Mouse (Mus musculus): ENCODE measurements around the gene Slc35f6.

Gene Slc35f6

DNA sequence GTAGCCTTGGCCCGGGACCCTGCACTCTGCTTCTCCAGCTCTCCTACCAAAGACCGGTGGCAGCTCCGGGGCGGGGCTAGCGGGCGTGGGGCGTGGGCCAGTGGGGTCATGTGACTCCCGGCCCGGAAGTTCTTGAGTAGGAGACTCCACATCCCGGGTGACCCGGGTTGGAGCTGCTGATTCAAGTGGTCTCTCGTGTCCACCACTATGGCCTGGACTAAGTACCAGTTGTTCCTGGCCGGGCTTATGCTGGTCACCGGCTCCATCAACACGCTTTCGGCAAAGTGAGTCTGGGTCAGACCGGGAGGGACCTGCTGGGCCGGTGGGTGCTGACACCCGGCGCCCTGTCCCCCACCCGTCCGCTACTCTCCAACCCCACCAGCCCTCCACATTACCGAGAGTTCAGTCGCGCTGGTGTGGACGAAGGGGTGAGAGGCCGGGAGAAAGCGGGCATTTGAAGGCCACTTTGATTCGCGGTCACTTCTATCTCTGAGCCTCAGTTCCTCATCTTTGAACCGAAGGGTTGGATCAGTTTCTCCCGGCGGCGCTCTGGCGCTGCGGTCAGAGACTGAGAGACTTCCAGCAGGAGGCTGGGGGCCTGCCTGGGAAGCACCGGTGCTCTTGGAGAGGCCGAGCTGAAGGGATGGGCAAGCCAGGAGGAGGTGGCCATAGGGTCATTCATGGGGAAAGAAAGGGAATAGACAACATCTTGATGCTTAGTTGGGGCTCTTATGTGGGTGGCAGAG is at the start of gene Slc35f6:
Slc35f6 (plus strand) TSS at position 119 of the 746 bp plus-strand sequence.
- peak; percentile 48 for DNase-seq (ENCODE audit: low read depth, low spot score)

DNA sequence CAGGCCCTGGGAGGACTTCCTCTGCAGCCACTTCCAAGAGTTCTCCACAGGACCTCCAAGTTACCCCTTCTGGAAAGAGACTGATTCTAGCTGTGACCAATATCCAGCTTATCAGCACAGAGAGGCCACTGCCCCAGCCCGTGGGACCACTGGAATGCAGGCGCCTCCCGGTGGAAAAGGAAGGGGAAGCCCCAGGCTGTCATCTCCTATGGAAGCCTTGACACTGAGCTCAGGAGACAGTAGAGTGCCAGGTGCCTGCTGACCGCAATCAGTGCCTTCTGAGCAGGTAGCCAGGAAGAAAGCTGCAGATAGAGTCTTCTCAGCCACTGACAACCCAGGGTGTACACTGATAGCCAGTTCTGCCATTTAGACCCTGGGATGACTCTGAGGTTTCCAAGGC is 46.3 kb upstream of the Slc35f6 start:
- no peak for DNase-seq (ENCODE audit: low read depth, low spot score)

DNA sequence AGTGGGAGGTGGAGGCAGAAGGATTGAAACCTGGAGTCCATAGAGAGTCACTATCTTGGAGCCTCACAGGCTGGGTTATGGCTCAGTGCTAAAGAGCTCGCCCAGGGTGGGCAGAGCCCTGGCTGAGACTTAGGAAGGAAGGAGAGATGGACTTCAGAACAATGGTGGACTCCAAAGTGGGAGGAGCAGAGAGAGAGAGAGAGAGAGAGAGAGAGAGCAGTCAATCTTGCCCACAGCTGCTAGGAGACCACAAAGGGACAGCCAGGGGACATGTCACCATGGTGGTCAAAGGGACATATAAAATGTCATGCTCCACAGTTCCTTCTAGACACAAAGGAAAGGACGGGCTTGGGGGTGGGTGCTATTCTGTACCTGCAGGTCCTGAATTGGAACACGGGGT is 44.5 kb upstream of the Slc35f6 start:
- DNase-seq (ENCODE audit: low read depth, low spot score): no peak

- DNase-seq (ENCODE audit: low read depth, low spot score): no peak
Observed at GRCm38 (mm10) chr5:30603926-30604325, 43.8 kb upstream of the Slc35f6 start.

DNA sequence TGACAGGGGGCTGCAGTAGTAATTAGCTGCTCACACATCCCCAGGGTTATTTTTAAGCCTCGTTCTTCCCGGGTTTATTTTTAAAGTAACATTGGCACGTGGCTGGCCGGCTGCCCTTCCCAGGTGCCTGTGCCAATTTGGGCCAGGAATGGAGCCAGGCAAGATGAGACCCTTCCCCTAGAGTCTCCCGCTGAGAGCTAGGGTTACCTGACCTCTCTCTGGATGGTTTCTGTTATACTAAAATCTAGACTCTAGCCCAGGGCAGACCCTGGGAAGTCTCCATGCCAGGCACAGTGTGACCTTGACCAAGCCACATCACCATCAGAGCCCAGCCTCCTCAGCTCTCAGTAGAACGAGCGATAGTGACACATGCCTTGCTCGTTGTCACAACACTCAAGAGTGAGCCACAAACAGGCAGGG is 43.0 kb upstream of the Slc35f6 start:
- DNase-seq (ENCODE audit: low read depth, low spot score): no peak

GRCm38 (mm10) chr5:30605649-30606048 is 42.1 kb upstream of the Slc35f6 start:
- no peak for DNase-seq (ENCODE audit: low read depth, low spot score)

- no peak for DNase-seq (ENCODE audit: low read depth, low spot score)
Observed at GRCm38 (mm10) chr5:30606424-30607073, 41.2 kb upstream of the Slc35f6 start.

DNA sequence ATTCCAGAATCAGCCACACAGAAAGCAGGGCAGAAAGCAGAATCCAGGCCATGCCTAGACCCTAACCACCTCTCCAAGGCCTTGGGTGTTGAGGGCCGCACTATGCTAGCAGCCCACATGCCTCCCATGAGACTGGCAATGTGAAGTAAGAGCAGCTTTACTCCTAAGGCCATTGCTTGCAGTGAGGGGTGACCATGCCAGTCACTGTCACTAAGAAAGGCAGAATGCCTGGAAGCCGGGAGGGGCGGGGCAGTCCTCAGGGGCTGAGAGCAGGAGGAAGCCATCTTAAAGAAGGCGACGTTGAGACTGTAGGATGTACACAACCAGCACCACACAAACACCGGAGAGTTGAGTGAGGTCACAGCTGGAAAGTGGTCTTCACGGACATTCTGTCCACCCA is 38.6 kb upstream of the Slc35f6 start:
- DNase-seq (ENCODE audit: low read depth, low spot score): no peak

DNA sequence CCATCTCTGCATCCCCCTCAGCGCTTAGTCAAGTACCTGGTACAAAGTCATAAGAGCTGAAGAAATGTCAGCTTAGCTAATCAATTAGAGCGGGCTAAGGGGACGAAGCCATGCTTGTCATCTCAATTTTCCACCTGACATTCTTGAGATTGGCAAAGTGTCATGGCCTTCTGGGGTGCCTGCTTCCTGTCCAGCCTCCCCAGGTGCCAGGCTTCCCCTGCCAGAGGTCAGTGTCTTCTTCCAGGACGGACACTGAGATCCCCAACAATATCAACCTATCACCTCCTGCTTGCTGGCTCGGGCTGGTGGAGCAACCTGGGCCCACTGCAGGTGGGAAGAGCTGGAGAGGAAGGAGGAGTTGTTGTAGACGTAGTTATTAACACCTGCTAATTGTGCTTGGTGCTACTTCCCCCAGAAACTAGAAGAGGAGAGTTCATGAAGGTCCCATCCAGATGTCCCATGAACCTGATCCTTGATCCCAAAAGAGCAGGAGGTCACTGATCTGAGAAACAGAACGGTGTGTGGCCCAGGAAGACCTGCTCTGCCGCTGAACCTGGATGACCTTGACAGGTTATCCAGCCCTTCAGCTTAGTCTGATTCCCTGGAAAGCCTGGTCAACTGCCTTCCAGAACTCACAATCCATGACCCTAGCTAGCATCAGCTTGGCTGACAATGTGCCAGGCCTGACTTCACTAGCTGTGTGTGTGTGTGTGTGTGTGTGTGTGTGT is 37.7 kb upstream of the Slc35f6 start:
- no peak for DNase-seq (ENCODE audit: low read depth, low spot score)

GRCm38 (mm10) chr5:30611091-30611490 is 36.6 kb upstream of the Slc35f6 start:
- no peak for DNase-seq (ENCODE audit: low read depth, low spot score)

- no peak for DNase-seq (ENCODE audit: low read depth, low spot score)
Observed at GRCm38 (mm10) chr5:30611689-30612088, 36.0 kb upstream of the Slc35f6 start.

- no peak for DNase-seq (ENCODE audit: low read depth, low spot score)
Observed at GRCm38 (mm10) chr5:30612575-30612974, 35.2 kb upstream of the Slc35f6 start.

DNA sequence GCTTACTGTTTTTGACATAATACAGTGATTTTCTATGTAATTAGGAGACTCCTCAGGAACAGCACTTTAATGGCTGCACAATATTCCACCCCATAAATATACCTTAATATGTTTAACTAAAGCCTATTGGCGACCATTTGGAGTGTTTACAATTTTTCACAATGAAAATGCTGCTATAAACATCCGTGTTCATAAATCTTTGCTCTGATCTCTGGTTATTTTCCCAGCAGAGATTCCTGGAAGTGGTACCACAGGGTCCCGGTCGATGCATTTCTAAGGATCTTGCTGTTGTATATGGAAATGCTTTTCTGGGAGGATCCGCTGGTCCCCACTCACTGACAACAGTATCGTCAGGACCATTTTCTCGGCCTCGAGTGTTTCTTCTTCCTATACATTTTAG is 34.5 kb upstream of the Slc35f6 start:
- DNase-seq (ENCODE audit: low read depth, low spot score): no peak

DNA sequence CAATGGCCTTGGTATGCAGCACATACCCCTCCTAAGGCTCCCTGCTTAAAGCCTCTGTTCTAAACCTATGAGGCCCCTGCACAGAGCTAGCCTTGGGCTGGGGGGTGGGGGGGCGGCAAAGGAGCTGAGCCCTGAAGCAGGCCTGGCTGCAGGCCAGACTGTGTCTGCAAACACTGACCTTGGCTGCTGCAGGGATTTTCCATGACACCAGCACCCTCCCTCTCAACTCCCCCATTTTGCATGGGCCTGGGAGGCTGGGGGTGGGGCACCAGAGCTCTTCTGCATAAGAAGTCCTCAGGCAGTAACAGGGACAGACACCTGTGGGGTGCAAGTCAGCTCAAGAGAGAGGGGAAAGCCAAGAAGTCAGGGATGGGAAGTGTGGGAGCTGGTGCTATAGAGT is 33.5 kb upstream of the Slc35f6 start:
- DNase-seq (ENCODE audit: low read depth, low spot score): no peak

- no peak for DNase-seq (ENCODE audit: low read depth, low spot score)
Observed at GRCm38 (mm10) chr5:30615416-30615815, 32.3 kb upstream of the Slc35f6 start.

DNA sequence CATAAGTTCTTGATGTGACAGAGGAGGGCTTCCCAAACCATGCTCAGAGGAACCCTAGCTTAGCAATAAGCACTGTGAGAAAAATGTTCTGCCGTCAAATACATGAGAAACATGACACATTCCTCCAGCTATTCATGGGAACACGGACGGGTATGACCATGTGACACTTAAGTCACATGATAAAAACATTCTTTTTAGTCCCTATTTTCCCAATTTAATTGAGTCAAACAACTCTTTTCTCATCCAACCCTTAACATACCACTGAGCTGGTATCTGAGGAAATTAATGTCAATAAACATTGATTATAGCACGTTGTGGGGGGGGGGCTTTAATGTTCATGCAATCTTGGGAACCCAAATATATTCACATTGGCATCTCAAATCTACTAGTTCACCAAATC is 31.9 kb upstream of the Slc35f6 start:
- DNase-seq (ENCODE audit: low read depth, low spot score): no peak

- no peak for DNase-seq (ENCODE audit: low read depth, low spot score)
Observed at GRCm38 (mm10) chr5:30616644-30617043, 31.1 kb upstream of the Slc35f6 start.

GRCm38 (mm10) chr5:30617357-30617756 is 30.4 kb upstream of the Slc35f6 start:
- DNase-seq (ENCODE audit: low read depth, low spot score): no peak

GRCm38 (mm10) chr5:30617851-30618250 is 29.9 kb upstream of the Slc35f6 start:
- DNase-seq (ENCODE audit: low read depth, low spot score): no peak

- no peak for DNase-seq (ENCODE audit: low read depth, low spot score)
Observed at GRCm38 (mm10) chr5:30618376-30619003, 29.2 kb upstream of the Slc35f6 start.

DNA sequence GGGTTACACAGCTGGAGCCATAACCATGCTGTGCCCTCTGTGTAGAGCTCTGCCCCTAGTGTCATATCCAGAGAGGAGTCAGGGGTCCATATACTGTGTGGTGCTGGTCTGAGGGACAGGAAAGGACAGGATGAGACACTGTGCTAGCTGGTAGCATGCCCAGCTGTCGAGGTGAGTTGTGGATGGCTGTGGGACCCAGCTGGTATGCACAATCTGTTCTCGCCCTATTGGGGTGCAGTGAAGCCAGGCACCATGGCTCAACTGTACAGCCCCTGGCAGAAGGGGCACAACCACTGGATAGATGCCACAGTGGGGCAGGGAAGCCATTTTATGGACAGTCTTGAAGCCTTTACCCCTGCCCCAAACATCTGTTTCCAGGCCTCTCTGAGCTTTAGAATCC is 28.5 kb upstream of the Slc35f6 start:
- DNase-seq (ENCODE audit: low read depth, low spot score): no peak

DNA sequence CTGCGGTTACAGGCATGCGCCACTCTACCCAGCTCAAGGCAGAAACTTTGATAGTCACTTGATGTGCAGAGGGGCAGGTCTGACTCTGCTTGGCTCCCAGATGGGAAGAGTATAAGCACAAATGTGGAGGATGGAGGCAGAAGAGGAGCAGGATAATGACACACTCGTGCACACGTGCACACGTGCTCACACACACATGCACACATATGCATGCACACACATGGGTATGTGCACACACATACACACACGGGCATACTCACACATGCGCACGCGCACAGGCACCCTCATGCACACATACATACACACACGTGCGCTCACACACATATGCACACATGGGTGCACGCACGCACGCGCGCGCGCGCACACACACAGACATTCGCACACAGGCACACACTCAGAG is 27.2 kb upstream of the Slc35f6 start:
- DNase-seq (ENCODE audit: low read depth, low spot score): no peak
